Mouse (Mus musculus) erythroblast, embryonic 14.5 days (primary cell): ENCODE data around the gene Apoa4.

ENCODE experiments used
- GATA1 ChIP-seq: IDR thresholded peaks from 2 replicates; pipeline ENCODE4 v1.6.1; 2012; ENCODE audit warnings: low read length, inconsistent platforms, mixed read lengths
- TAL1 ChIP-seq: IDR thresholded peaks from 3 replicates; pipeline ENCODE4 v1.6.1; 2012; ENCODE audit warnings: low read length, inconsistent platforms, mixed read lengths

DNA sequence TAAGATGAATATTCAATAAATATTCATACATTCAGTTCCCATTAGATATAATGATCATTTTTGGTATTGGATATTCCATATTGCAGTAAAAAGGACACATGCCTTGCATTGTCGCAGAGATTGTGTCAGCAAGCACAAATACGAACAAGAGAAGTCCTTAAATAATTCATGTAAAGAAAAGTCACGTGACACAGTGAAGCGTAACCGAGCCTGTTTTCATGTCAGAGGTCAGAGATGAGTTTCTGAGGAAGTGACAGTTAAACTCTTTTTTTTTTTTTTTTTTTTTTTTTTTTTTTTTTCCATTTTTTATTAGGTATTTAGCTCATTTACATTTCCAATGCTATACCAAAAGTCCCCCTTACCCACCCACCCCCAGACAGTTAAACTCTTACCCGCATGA is 47.9 kb upstream of the Apoa4 start:
- TF ChIP-seq GATA1 = no peak
- TF ChIP-seq TAL1 = no peak
